Mouse (Mus musculus) naive thymus-derived CD4-positive, alpha-beta T cell, adult 2 months (primary cell): ENCODE measurements at regions not wholly inside any gene's neighbourhood (a gene's known extent, or its start where the extent isn't known, plus 50 kb on each side); places are given as distances from the start of the nearest gene placed in this dataset.

ENCODE experiments used
- DNase-seq: peaks from one replicate; pipeline ENCODE4 v3.0.0-alpha.2; 2011; ENCODE audit warnings: low read depth

GRCm38 (mm10) chr4:114353058-114353457 lies 53.5 kb upstream of the Trabd2b start:
- DNase-seq: no peak
